Comparison of ENCODE assay signal across 21 mouse cellular contexts in genomic region chr16:51741875-51742274, GRCm38 (mm10).
DNase-seq lines count a peak whose midpoint lies in the region; ATAC-seq and TF ChIP-seq lines count a peak whose summit lies in the region.
"Had no signal": no experiment of that assay in that cellular context is flagged by ENCODE, and none has a peak within 500 bp of the region (broad histone marks: within the 10 kb centered on the region; RNA-seq: fewer than 3 reads in every experiment).

No protein-coding gene starts in this region.

- no peak overlapping the region for H3K27ac ChIP-seq in intestine, embryonic 15.5 days
- H3K27ac ChIP-seq in intestine, embryonic 16.5 days (ENCODE audit: low read length): no peak overlapping the region
- H3K27ac ChIP-seq in intestine, postnatal 0 days (ENCODE audit: low read depth, low read length): no peak overlapping the region

- no peak for TF ChIP-seq CTCF in intestine, postnatal 0 days (IDR thresholded peaks at IDR 0.05; ENCODE audit: low read depth)

- no peak overlapping the region for H3K4me3 ChIP-seq in intestine, embryonic 15.5 days (replicated peaks)
- H3K4me3 ChIP-seq in intestine, embryonic 16.5 days (ENCODE audit: low read length): no peak overlapping the region
- no peak overlapping the region for H3K4me3 ChIP-seq in intestine, postnatal 0 days (ENCODE audit: low read depth, low read length)

- no peaks in the 10 kb centered on the region for H3K9me3 ChIP-seq in intestine, embryonic 15.5 days
- H3K9me3 ChIP-seq in intestine, embryonic 16.5 days (ENCODE audit: control insufficient read depth, low read length): no peaks in the 10 kb centered on the region
- H3K9me3 ChIP-seq in intestine, postnatal 0 days (ENCODE audit: control insufficient read depth): no peaks in the 10 kb centered on the region
- H3K9me3 ChIP-seq: G1E had no signal

- no peak overlapping the region for H3K9ac ChIP-seq in intestine, embryonic 15.5 days
- no peak overlapping the region for H3K9ac ChIP-seq in intestine, embryonic 16.5 days (ENCODE audit: low read depth, low read length)
- no peak overlapping the region for H3K9ac ChIP-seq in intestine, postnatal 0 days (ENCODE audit: low read depth, low read length)

- no peaks in the 10 kb centered on the region for H3K27me3 ChIP-seq in intestine, embryonic 15.5 days (replicated peaks)
- no peaks in the 10 kb centered on the region for H3K27me3 ChIP-seq in intestine, embryonic 16.5 days (replicated peaks; ENCODE audit: control insufficient read depth, insufficient read depth, low read length)
- no peaks in the 10 kb centered on the region for H3K27me3 ChIP-seq in intestine, postnatal 0 days (replicated peaks; ENCODE audit: control insufficient read depth, insufficient read depth, low read length)
- H3K27me3 ChIP-seq: CH12.LX, Patski had no signal

- no peaks in the 10 kb centered on the region for H3K4me1 ChIP-seq in intestine, embryonic 15.5 days (replicated peaks)
- H3K4me1 ChIP-seq in intestine, embryonic 16.5 days (ENCODE audit: control insufficient read depth, insufficient read depth, low read length): no peaks in the 10 kb centered on the region
- no peaks in the 10 kb centered on the region for H3K4me1 ChIP-seq in intestine, postnatal 0 days (replicated peaks; ENCODE audit: control insufficient read depth, insufficient read depth, low read length)

- no peak overlapping the region for H3K4me2 ChIP-seq in intestine, embryonic 15.5 days (replicated peaks)
- H3K4me2 ChIP-seq in intestine, embryonic 16.5 days (ENCODE audit: low read depth, low read length): no peak overlapping the region
- H3K4me2 ChIP-seq in intestine, postnatal 0 days (replicated peaks; ENCODE audit: low read depth): 0 out of 2 replicates have a peak overlapping the region, but pooled peaks have one; percentile 6

- DNase-seq in neural tube, embryonic 10.5 days (ENCODE audit: extremely low spot score, low spot score): no peak
- no peak for DNase-seq in left cerebral cortex, adult 9 months (ENCODE audit: low spot score in 2 of 2)
- DNase-seq in thymus, postnatal 14 days: no peak
- DNase-seq: adrenal gland, adult 2 months; adrenal gland, adult 8-10 months; adrenal gland, postnatal 10 days; adrenal gland, postnatal 14 days; adrenal gland, postnatal 25 days; adrenal gland, postnatal 36 days; B cell, adult 2 months; cerebellum, adult 11 months; cerebellum, adult 11-12 months; cerebellum, adult 18-20 months had no signal

- H3K36me3 ChIP-seq in intestine, embryonic 15.5 days: no peaks in the 10 kb centered on the region
- no peaks in the 10 kb centered on the region for H3K36me3 ChIP-seq in intestine, embryonic 16.5 days (ENCODE audit: control insufficient read depth, insufficient read depth, low read length)
- no peaks in the 10 kb centered on the region for H3K36me3 ChIP-seq in intestine, postnatal 0 days (ENCODE audit: control insufficient read depth, insufficient read depth)
- H3K36me3 ChIP-seq: G1E had no signal

- ATAC-seq in intestine, embryonic 15.5 days: peak; percentile 89
- peak; percentile 89 for ATAC-seq in intestine, embryonic 16.5 days
- ATAC-seq in intestine, postnatal 0 days: peak; percentile 60; the same call in 1 of the 2 replicates
- ATAC-seq: activated CD4-positive, CD25-positive, alpha-beta regulatory T cell, adult 4 months; CD4-positive, CD25-positive, alpha-beta regulatory T cell, adult 4 months; Patski had no signal

- WGBS in intestine, embryonic 15.5 days: 71% methylated on average over 2 of the region's 2 CpGs
- WGBS in intestine, embryonic 16.5 days: 74% methylated on average over 2 of the region's 2 CpGs
- WGBS in intestine, postnatal 0 days: 55% methylated on average over 2 of the region's 2 CpGs
